Mouse (Mus musculus) limb, embryonic 15.5 days (tissue): ENCODE measurements around the gene Mrtfb. TPM values are rescaled to one million over a fixed set of nuclear protein-coding genes. Genes with fewer than 3 reads are reported as not detected.

Experiments
- ATAC-seq: fragments of 200-750 bp; cut with Nextera tagmentation; 2 replicates; pipeline ENCODE4 v1.8.0; 2017; ENCODE audit warnings: low read depth, moderate TSS enrichment; ENCODE audit not compliant: insufficient number of reproducible peaks, low FRiP score, low TSS enrichment
- H3K27ac ChIP-seq: fragments of 300-500 bp; sonication (generic); 2 replicates; pipeline ENCODE4 v1.5.1; 2015; ENCODE audit warnings: moderate library complexity, mild to moderate bottlenecking, inconsistent platforms
- H3K27me3 ChIP-seq: fragments of 300-500 bp; sonication (generic); 2 replicates; pipeline ENCODE4 v1.6.1; 2015; ENCODE audit warnings: inconsistent platforms
- H3K36me3 ChIP-seq: fragments of 300-500 bp; sonication (generic); 2 replicates; pipeline ENCODE4 v1.6.1; 2015; ENCODE audit warnings: inconsistent platforms
- H3K4me1 ChIP-seq: fragments of 300-500 bp; sonication (generic); 2 replicates; pipeline ENCODE4 v1.6.1; 2015; ENCODE audit warnings: inconsistent platforms
- H3K4me2 ChIP-seq: fragments of 300-500 bp; sonication (generic); 2 replicates; pipeline ENCODE4 v1.6.1; 2015; ENCODE audit warnings: mild to moderate bottlenecking, inconsistent platforms
- H3K4me3 ChIP-seq: fragments of 300-500 bp; sonication (generic); 2 replicates; pipeline ENCODE4 v1.5.1; 2015; ENCODE audit warnings: mild to moderate bottlenecking, inconsistent platforms
- H3K9ac ChIP-seq: fragments of 300-500 bp; sonication (generic); 2 replicates; pipeline ENCODE4 v1.6.1; 2015; ENCODE audit warnings: inconsistent platforms
- H3K9me3 ChIP-seq: fragments of 300-500 bp; sonication (generic); 2 replicates; pipeline ENCODE4 v1.6.1; 2016; ENCODE audit warnings: inconsistent platforms
- WGBS: fragments of 180-500 bp; shearing (Covaris S2); methylation state at CpG from one replicate; pipeline ENCODE4 v1.1.7; 2015; 5-methylcytosine and 5-hydroxymethylcytosine counted together
- polyA plus RNA-seq: library from polyadenylated mRNA; unstranded; fragments of >200 nt; fragmentation: Nextera tagmentation; extraction: Ambion mirVana; gene quantifications from 2 replicates; pipeline ENCODE4 v1.2.1, GENCODE M21; 2015

Mrtfb gene
- polyA plus RNA-seq, 1 experiment from 2014 or later: 20.2 TPM

- H3K9ac ChIP-seq: no peak overlapping the region
- ATAC-seq: no peak
- H3K27ac ChIP-seq: no peak overlapping the region
- no peaks in the 10 kb centered on the region for H3K9me3 ChIP-seq
- no peak overlapping the region for H3K4me3 ChIP-seq
- H3K27me3 ChIP-seq: no peaks in the 10 kb centered on the region
- H3K4me1 ChIP-seq: peaks cover under 1% of the 10 kb centered on the region
- WGBS: 87% methylated on average over 7 of the region's 7 CpGs
- 0 out of 2 replicates have a peak, but pooled peaks cover 1% of the 10 kb centered on the region for H3K36me3 ChIP-seq
- H3K4me2 ChIP-seq: no peak overlapping the region
Observed at GRCm38 (mm10) chr16:13376947-13377486, 120.7 kb downstream of the Mrtfb start.

GRCm38 (mm10) chr16:13378157-13378556 lies 121.9 kb downstream of the Mrtfb start:
- Histone ChIP-seq H3K36me3 (peaks cover 6% of the 10 kb centered on the region), H3K9me3 (no peaks in the 10 kb centered on the region), H3K4me1 (no peaks in the 10 kb centered on the region), H3K4me3 (no peak overlapping the region), H3K4me2 (no peak overlapping the region), H3K9ac (no peak overlapping the region), H3K27me3 (no peaks in the 10 kb centered on the region), H3K27ac (no peak overlapping the region)
- WGBS: 94% methylated on average over 5 of the region's 5 CpGs
- ATAC-seq: no peak

GRCm38 (mm10) chr16:13379865-13380264 lies 123.6 kb downstream of the Mrtfb start:
- ATAC-seq: no peak

GRCm38 (mm10) chr16:13381771-13382170 lies 125.5 kb downstream of the Mrtfb start:
- ATAC-seq: no peak
- whole genome bisulfite sequencing: 89% methylated on average over 2 of the region's 2 CpGs

More at GRCm38 (mm10) chr16:13379865-13380264, 123.6 kb downstream of the Mrtfb start:
- no peak overlapping the region for H3K9ac ChIP-seq
- 67% methylated on average over 2 of the region's 2 CpGs for WGBS
- H3K9me3 ChIP-seq: no peaks in the 10 kb centered on the region
- H3K27ac ChIP-seq: no peak overlapping the region
- no peak overlapping the region for H3K4me3 ChIP-seq
- H3K4me1 ChIP-seq: no peaks in the 10 kb centered on the region
- no peak overlapping the region for H3K4me2 ChIP-seq
- no peaks in the 10 kb centered on the region for H3K27me3 ChIP-seq
- H3K36me3 ChIP-seq: peaks cover 23% of the 10 kb centered on the region

GRCm38 (mm10) chr16:13387306-13387705 lies 131.0 kb downstream of the Mrtfb start:
- H3K9me3 ChIP-seq: no peaks in the 10 kb centered on the region
- WGBS: 88% methylated on average over 4 of the region's 4 CpGs
- no peak overlapping the region for H3K4me2 ChIP-seq
- H3K27me3 ChIP-seq: no peaks in the 10 kb centered on the region
- no peaks in the 10 kb centered on the region for H3K4me1 ChIP-seq
- no peak overlapping the region for H3K27ac ChIP-seq
- no peak overlapping the region for H3K4me3 ChIP-seq
- no peak for ATAC-seq
- H3K36me3 ChIP-seq: peaks cover 62% of the 10 kb centered on the region
- H3K9ac ChIP-seq: no peak overlapping the region

More at GRCm38 (mm10) chr16:13381771-13382170, 125.5 kb downstream of the Mrtfb start:
- Histone ChIP-seq H3K27me3 (no peaks in the 10 kb centered on the region), H3K9ac (no peak overlapping the region), H3K4me3 (no peak overlapping the region), H3K9me3 (no peaks in the 10 kb centered on the region), H3K4me2 (no peak overlapping the region), H3K4me1 (no peaks in the 10 kb centered on the region), H3K36me3 (peaks cover 40% of the 10 kb centered on the region), H3K27ac (no peak overlapping the region)

- Histone ChIP-seq H3K4me1 (no peaks in the 10 kb centered on the region), H3K27ac (no peak overlapping the region), H3K27me3 (no peaks in the 10 kb centered on the region), H3K4me2 (no peak overlapping the region), H3K4me3 (no peak overlapping the region), H3K36me3 (peaks cover 90% of the 10 kb centered on the region), H3K9me3 (no peaks in the 10 kb centered on the region), H3K9ac (no peak overlapping the region)
- no peak for ATAC-seq
- 57% methylated on average over 2 of the region's 2 CpGs for WGBS
Observed at GRCm38 (mm10) chr16:13400375-13400774, 144.1 kb downstream of the Mrtfb start.

- no peak for ATAC-seq
- H3K27me3 ChIP-seq: no peaks in the 10 kb centered on the region
- WGBS: 75% methylated on average over 5 of the region's 5 CpGs
- no peak overlapping the region for H3K4me2 ChIP-seq
- H3K9me3 ChIP-seq: no peaks in the 10 kb centered on the region
- H3K27ac ChIP-seq: no peak overlapping the region
- H3K9ac ChIP-seq: no peak overlapping the region
- H3K36me3 ChIP-seq: peaks cover 89% of the 10 kb centered on the region
- H3K4me3 ChIP-seq: no peak overlapping the region
- H3K4me1 ChIP-seq: no peaks in the 10 kb centered on the region
Observed at GRCm38 (mm10) chr16:13401591-13401990, 145.3 kb downstream of the Mrtfb start.

GRCm38 (mm10) chr16:13404656-13405055 lies 148.4 kb downstream of the Mrtfb start:
- no peak for ATAC-seq
- Histone ChIP-seq H3K27me3 (no peaks in the 10 kb centered on the region), H3K4me2 (no peak overlapping the region), H3K9ac (no peak overlapping the region), H3K36me3 (peaks cover 83% of the 10 kb centered on the region), H3K4me3 (no peak overlapping the region), H3K4me1 (no peaks in the 10 kb centered on the region), H3K27ac (no peak overlapping the region), H3K9me3 (no peaks in the 10 kb centered on the region)
- WGBS: 85% methylated on average over 6 of the region's 6 CpGs

GRCm38 (mm10) chr16:13405403-13405802 lies 149.1 kb downstream of the Mrtfb start:
- no peaks in the 10 kb centered on the region for H3K4me1 ChIP-seq
- H3K4me2 ChIP-seq: no peak overlapping the region
- no peak for ATAC-seq
- H3K9me3 ChIP-seq: no peaks in the 10 kb centered on the region
- no peaks in the 10 kb centered on the region for H3K27me3 ChIP-seq
- no peak overlapping the region for H3K4me3 ChIP-seq
- H3K36me3 ChIP-seq: peaks cover 83% of the 10 kb centered on the region
- 89% methylated on average over 2 of the region's 2 CpGs for WGBS
- no peak overlapping the region for H3K9ac ChIP-seq
- H3K27ac ChIP-seq: no peak overlapping the region

GRCm38 (mm10) chr16:13409530-13410163 lies 153.4 kb downstream of the Mrtfb start:
- H3K36me3 ChIP-seq: peaks cover 83% of the 10 kb centered on the region
- no peak for ATAC-seq
- H3K27ac ChIP-seq: no peak overlapping the region
- no peak overlapping the region for H3K4me3 ChIP-seq
- no peaks in the 10 kb centered on the region for H3K9me3 ChIP-seq
- H3K4me1 ChIP-seq: no peaks in the 10 kb centered on the region
- H3K9ac ChIP-seq: no peak overlapping the region
- no peak overlapping the region for H3K4me2 ChIP-seq
- WGBS: 69% methylated on average over 4 of the region's 4 CpGs
- no peaks in the 10 kb centered on the region for H3K27me3 ChIP-seq

GRCm38 (mm10) chr16:13410760-13411159 lies 154.5 kb downstream of the Mrtfb start:
- Histone ChIP-seq H3K27ac (no peak overlapping the region), H3K36me3 (peaks cover 83% of the 10 kb centered on the region), H3K4me2 (no peak overlapping the region), H3K9me3 (no peaks in the 10 kb centered on the region), H3K9ac (no peak overlapping the region), H3K27me3 (no peaks in the 10 kb centered on the region), H3K4me1 (no peaks in the 10 kb centered on the region), H3K4me3 (no peak overlapping the region)
- no peak for ATAC-seq
- WGBS: 88% methylated on average over 2 of the region's 2 CpGs

GRCm38 (mm10) chr16:13411531-13411930 lies 155.2 kb downstream of the Mrtfb start:
- Histone ChIP-seq H3K4me2 (no peak overlapping the region), H3K27ac (no peak overlapping the region), H3K27me3 (no peaks in the 10 kb centered on the region), H3K4me3 (no peak overlapping the region), H3K36me3 (peaks cover 78% of the 10 kb centered on the region), H3K9me3 (no peaks in the 10 kb centered on the region), H3K9ac (no peak overlapping the region), H3K4me1 (no peaks in the 10 kb centered on the region)
- ATAC-seq: no peak
- 97% methylated on average over 4 of the region's 4 CpGs for WGBS
